Mouse (Mus musculus) MEL (cell line): ENCODE results near the gene Pole4. TPM values are rescaled to one million over a fixed set of nuclear protein-coding genes. Genes with fewer than 3 reads are reported as not detected.
A peak's percentile ranks its signal among the peaks of the same experiment; 100 is the strongest.

Experiments
- DNase-seq: peaks from one replicate; pipeline ENCODE4 v3.0.0; 2011; ENCODE audit warnings: low read depth, low spot score
- H3K27ac ChIP-seq: 2 replicates; pipeline ENCODE4 v1.5.1; 2012; ENCODE audit warnings: low read depth, mild to moderate bottlenecking, control low read depth, low read length, moderate library complexity; ENCODE audit not compliant: control insufficient read depth
- H3K27me3 ChIP-seq, 2 experiments: fragments of 150-350 bp in 1 of 2; sonication (generic) in 1 of 2; 2 replicates each; pipeline ENCODE4 v1.6.1; 2012; ENCODE audit warnings: low read length in 2 of 2, mild to moderate bottlenecking in 2 of 2, improper control_type of control experiment in 1 of 2, moderate library complexity in 1 of 2; ENCODE audit not compliant: insufficient read depth in 2 of 2, control insufficient read depth in 1 of 2
- H3K36me3 ChIP-seq, 2 experiments: 2 replicates each; pipeline ENCODE4 v1.6.1; 2012 to 2014; ENCODE audit warnings: low read length in 2 of 2, improper control_type of control experiment in 1 of 2, inconsistent platforms in 1 of 2, mild to moderate bottlenecking in 1 of 2; ENCODE audit not compliant: insufficient read depth in 2 of 2, control insufficient read depth in 1 of 2
- H3K4me1 ChIP-seq, 2 experiments: fragments of 150-350 bp in 1 of 2; sonication (generic) in 1 of 2; 2 replicates each; pipeline ENCODE4 v1.6.1; 2012; ENCODE audit warnings: low read length in 2 of 2, improper control_type of control experiment in 1 of 2, mild to moderate bottlenecking in 1 of 2; ENCODE audit not compliant: insufficient read depth in 2 of 2, control insufficient read depth in 1 of 2
- H3K4me3 ChIP-seq, 2 experiments: fragments of 150-350 bp in 1 of 2; sonication (generic) in 1 of 2; 2 replicates each; pipeline ENCODE4 v1.5.1; 2012; ENCODE audit warnings: low read depth in 2 of 2, low read length in 2 of 2, mild to moderate bottlenecking in 2 of 2, moderate library complexity in 2 of 2, control low read depth in 1 of 2, improper control_type of control experiment in 1 of 2; ENCODE audit not compliant: control insufficient read depth in 1 of 2, insufficient read depth in 1 of 2
- H3K79me2 ChIP-seq: 2 replicates; pipeline ENCODE4 v1.6.1; 2012; ENCODE audit warnings: mild to moderate bottlenecking, low read length, moderate library complexity; ENCODE audit not compliant: control insufficient read depth, poor library complexity, insufficient read depth
- H3K9ac ChIP-seq: 2 replicates; pipeline ENCODE4 v1.6.1; 2012; ENCODE audit warnings: low read depth, mild to moderate bottlenecking, control low read depth, low read length, moderate library complexity; ENCODE audit not compliant: control insufficient read depth, poor library complexity, severe bottlenecking
- H3K9me3 ChIP-seq: fragments of 150-350 bp; sonication (generic); replicated peaks from 2 replicates; pipeline ENCODE4 v1.6.1; 2012; ENCODE audit warnings: mild to moderate bottlenecking, low read length, improper control_type of control experiment, moderate library complexity; ENCODE audit not compliant: insufficient read depth
- BHLHE40 ChIP-seq: IDR thresholded peaks from 2 replicates; pipeline ENCODE4 v1.6.1; 2012; ENCODE audit warnings: low read depth, mild to moderate bottlenecking, inconsistent platforms, low read length, improper control_type of control experiment, borderline replicate concordance
- CTCF ChIP-seq, 3 experiments: IDR thresholded peaks in 2 of 3; conservative IDR thresholded peaks in 1 of 3; 2 replicates each; pipeline ENCODE4 v1.5.1; 2011 to 2012; ENCODE audit warnings: low read length in 3 of 3, low read depth in 2 of 3, mild to moderate bottlenecking in 2 of 3, improper control_type of control experiment in 1 of 3, inconsistent platforms in 1 of 3, mixed read lengths in 1 of 3, moderate library complexity in 1 of 3; ENCODE audit not compliant: control insufficient read depth in 1 of 3, insufficient read depth in 1 of 3, poor library complexity in 1 of 3, severe bottlenecking in 1 of 3
- GABPA ChIP-seq: IDR thresholded peaks from 2 replicates; pipeline ENCODE4 v1.6.1; 2012; ENCODE audit warnings: low read depth, mild to moderate bottlenecking, inconsistent platforms, low read length, improper control_type of control experiment, moderate library complexity
- KAT2A ChIP-seq: conservative IDR thresholded peaks from 2 replicates; pipeline ENCODE4 v1.6.1; 2012; ENCODE audit warnings: low read depth, low read length, improper control_type of control experiment, inconsistent platforms
- MAFK ChIP-seq: IDR thresholded peaks from 2 replicates; pipeline ENCODE4 v1.6.1; 2011; ENCODE audit warnings: low read depth, mild to moderate bottlenecking, low read length, improper control_type of control experiment, borderline replicate concordance
- MAX ChIP-seq: IDR thresholded peaks from 2 replicates; pipeline ENCODE4 v1.6.1; 2011; ENCODE audit warnings: low read length, improper control_type of control experiment
- MEF2A ChIP-seq: IDR thresholded peaks from 2 replicates; pipeline ENCODE4 v1.6.1; 2014; ENCODE audit warnings: low read depth, mild to moderate bottlenecking, inconsistent platforms, low read length, improper control_type of control experiment; ENCODE audit not compliant: poor library complexity, insufficient replicate concordance, severe bottlenecking; ENCODE audit errors: extremely low read depth
- MYC ChIP-seq: IDR thresholded peaks from 2 replicates; pipeline ENCODE4 v1.6.1; 2011; ENCODE audit warnings: low read depth, mild to moderate bottlenecking, low read length, improper control_type of control experiment, moderate library complexity
- NELFE ChIP-seq: IDR thresholded peaks from 2 replicates; pipeline ENCODE4 v1.6.1; 2011; ENCODE audit warnings: low read depth, low read length, improper control_type of control experiment
- POLR2AphosphoS2 ChIP-seq: IDR thresholded peaks from 2 replicates; pipeline ENCODE4 v1.6.1; 2011; ENCODE audit warnings: low read length, improper control_type of control experiment
- ZC3H11A ChIP-seq: IDR thresholded peaks from 2 replicates; pipeline ENCODE4 v1.6.1; 2012; ENCODE audit warnings: low read depth, mild to moderate bottlenecking, inconsistent platforms, low read length, improper control_type of control experiment
- polyA plus RNA-seq, 2 experiments: library from polyadenylated mRNA; stranded (reverse) in 1 of 2; unstranded in 1 of 2; fragments of >175 nt in 1 of 2; fragments of >200 nt in 1 of 2; gene quantifications; 2 replicates each; pipeline versions ENCODE4 v1.2.1 to v1.2.4; 2012; ENCODE audit warnings: low replicate concordance in 2 of 2, low read depth in 1 of 2; ENCODE audit not compliant: insufficient read length in 2 of 2, insufficient read depth in 1 of 2, missing spikeins in 1 of 2
- total RNA-seq: library from RNA; depleted of rRNA; stranded (reverse); fragments of 300-350 nt; gene quantifications from 2 replicates; pipeline ENCODE4 v1.2.3, GENCODE M21; 2012

The Pole4 gene
- total and polyA plus RNA-seq, 3 experiments: 67.2 to 76.7 TPM; not detected in 1

DNA sequence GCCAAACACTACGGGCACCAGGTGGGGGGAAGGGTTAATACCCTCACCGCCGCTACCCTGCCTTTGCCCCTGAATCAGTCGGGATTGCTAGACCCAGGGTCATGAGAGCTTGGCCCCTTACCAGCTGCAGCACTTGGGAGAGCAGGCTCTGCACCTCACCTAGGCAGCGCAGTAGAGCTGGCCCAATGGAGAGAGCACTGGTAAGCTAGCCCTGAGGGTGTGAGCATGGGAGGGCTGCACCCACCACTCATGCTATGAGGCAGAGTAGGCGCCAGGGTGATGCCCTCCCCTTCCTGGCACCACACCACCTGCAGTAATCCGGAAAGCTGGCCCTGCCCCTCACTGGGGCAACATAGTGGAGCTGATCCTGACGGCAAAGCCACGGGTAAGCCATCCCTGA, 94.1 kb downstream of the Pole4 start:
- TF ChIP-seq CTCF (IDR thresholded peaks at IDR 0.05 in 2 of 3, conservative IDR thresholded peaks at IDR 0.05 in 1 of 3; ENCODE audit: control insufficient read depth in 1 of 3, insufficient read depth in 1 of 3, low read depth in 2 of 3, low read length in 3 of 3, poor library complexity in 1 of 3, severe bottlenecking in 1 of 3) (no peak), MAFK (no peak), BHLHE40 (no peak), MYC (no peak), ZC3H11A (no peak), KAT2A (no peak)
- H3K36me3 ChIP-seq: no peaks in the 10 kb centered on the region
- no peaks in the 10 kb centered on the region for H3K4me1 ChIP-seq
- no peaks in the 10 kb centered on the region for H3K79me2 ChIP-seq
- H3K4me3 ChIP-seq: no peak overlapping the region
- no peak overlapping the region for H3K9ac ChIP-seq
- H3K9me3 ChIP-seq: no peaks in the 10 kb centered on the region
- H3K27me3 ChIP-seq: no peaks in the 10 kb centered on the region
- no peak for DNase-seq
- no peak overlapping the region for H3K27ac ChIP-seq

DNA sequence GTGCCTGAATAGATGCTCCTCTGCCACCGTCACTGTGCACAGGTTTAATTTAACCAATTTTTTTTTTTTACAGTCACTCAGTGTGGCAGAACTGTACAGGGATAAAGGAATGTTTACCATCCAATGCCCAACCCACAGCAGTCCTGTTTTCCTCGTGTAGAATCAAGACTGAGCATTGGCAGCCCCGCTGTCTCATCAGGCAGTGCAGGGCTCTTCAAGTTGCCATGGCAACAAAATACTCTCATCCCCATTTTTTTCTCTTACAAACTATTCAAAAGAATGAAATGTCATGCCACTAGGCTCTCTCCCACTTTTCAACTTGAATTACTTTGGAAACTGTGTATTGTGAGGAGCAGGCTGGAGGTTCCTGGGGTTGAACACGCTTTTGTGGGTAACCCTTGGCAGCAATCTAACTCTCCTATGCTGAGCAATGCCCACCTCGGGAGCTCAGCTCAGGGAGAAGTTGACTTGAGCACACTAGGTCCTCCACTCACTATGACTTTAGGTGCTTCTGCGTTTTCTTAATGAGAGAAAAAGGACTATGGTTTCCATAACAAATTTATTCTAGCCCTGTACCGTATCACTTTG, 95.7 kb downstream of the Pole4 start:
- H3K36me3 ChIP-seq: no peaks in the 10 kb centered on the region
- peaks cover 0 to 2% of the 10 kb centered on the region in 2 experiments; a peak in 1 of 4 replicates for H3K27me3 ChIP-seq
- H3K9me3 ChIP-seq: no peaks in the 10 kb centered on the region
- H3K4me3 ChIP-seq: no peak overlapping the region
- no peak for DNase-seq
- no peak overlapping the region for H3K27ac ChIP-seq
- H3K79me2 ChIP-seq: no peaks in the 10 kb centered on the region
- no peak overlapping the region for H3K9ac ChIP-seq
- H3K4me1 ChIP-seq: no peaks in the 10 kb centered on the region
- TF ChIP-seq NELFE (no peak), MEF2A (no peak), GABPA (no peak), POLR2AphosphoS2 (no peak)
- TF ChIP-seq, all 39 proteins: peak for 0

DNA sequence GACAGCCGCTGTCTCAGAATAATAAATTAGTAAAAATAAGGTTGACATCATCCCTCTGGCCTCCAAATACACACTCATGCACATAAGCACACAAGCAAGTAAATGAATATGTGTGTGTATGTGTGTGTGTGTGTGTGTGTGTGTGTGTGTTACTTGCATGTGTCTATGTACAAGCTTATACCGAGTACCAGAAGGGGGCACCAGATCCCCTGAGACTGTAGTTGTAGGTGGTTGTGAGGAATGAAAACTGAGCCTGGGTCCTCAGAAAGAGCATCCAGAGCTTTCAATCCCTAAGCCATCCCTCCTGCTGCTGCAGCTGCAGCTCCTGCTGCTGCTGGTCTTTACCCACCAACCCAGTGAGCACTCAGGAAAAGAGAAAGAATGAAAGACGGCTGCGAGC, 96.4 kb downstream of the Pole4 start:
- no peaks in the 10 kb centered on the region for H3K9me3 ChIP-seq
- no peaks in the 10 kb centered on the region for H3K36me3 ChIP-seq
- H3K4me1 ChIP-seq: no peaks in the 10 kb centered on the region
- peak; percentile 8 for DNase-seq
- peak in 1 of 3 experiments; percentile 23; a peak in 2 of 6 replicates for TF ChIP-seq CTCF (IDR thresholded peaks at IDR 0.05 in 2 of 3, conservative IDR thresholded peaks at IDR 0.05 in 1 of 3; ENCODE audit: control insufficient read depth in 1 of 3, insufficient read depth in 1 of 3, low read depth in 2 of 3, low read length in 3 of 3, poor library complexity in 1 of 3, severe bottlenecking in 1 of 3)
- no peak for TF ChIP-seq MAX
- peaks cover 0 to 2% of the 10 kb centered on the region in 2 experiments; a peak in 1 of 4 replicates for H3K27me3 ChIP-seq
- H3K79me2 ChIP-seq: no peaks in the 10 kb centered on the region
- H3K9ac ChIP-seq: no peak overlapping the region
- no peak overlapping the region for H3K4me3 ChIP-seq
- no peak overlapping the region for H3K27ac ChIP-seq
